ENCODE assay signal across 8 mouse cellular contexts in genomic region chr10:39172540-39172931, GRCm38 (mm10). TPM values are rescaled to one million over a fixed set of nuclear protein-coding genes. Genes with fewer than 3 reads are reported as not detected.
DNase-seq lines count a peak whose midpoint lies in the region; ATAC-seq and TF ChIP-seq lines count a peak whose summit lies in the region.

No protein-coding gene starts in this region.

- ATAC-seq in neural tube, embryonic 12.5 days (ENCODE audit: low FRiP score, low read depth): no peak
- no peak for ATAC-seq in limb, embryonic 14.5 days (ENCODE audit: low FRiP score, low read depth)

- no peak overlapping the region for H3K4me3 ChIP-seq in neural tube, embryonic 12.5 days
- no peak overlapping the region for H3K4me3 ChIP-seq in limb, embryonic 14.5 days (replicated peaks; ENCODE audit: low read length)

- no peaks in the 10 kb centered on the region for H3K36me3 ChIP-seq in neural tube, embryonic 12.5 days
- H3K36me3 ChIP-seq in limb, embryonic 14.5 days (ENCODE audit: control insufficient read depth, insufficient read depth, low read length): no peaks in the 10 kb centered on the region

- DNase-seq in embryo, embryonic 10.5 days (ENCODE audit: low spot score): peak; percentile 19
- no peak for DNase-seq in embryo, embryonic 9.5 days (ENCODE audit: extremely low spot score)
- DNase-seq in neural tube, embryonic 10.5 days (ENCODE audit: extremely low spot score, low spot score): no peak
- no peak for DNase-seq in limb, embryonic 14.5 days (ENCODE audit: low spot score)
- no peak for DNase-seq in ovary, postnatal 10 days (ENCODE audit: low spot score)
- DNase-seq in right cerebral cortex, postnatal 10 days (ENCODE audit: low spot score in 2 of 2): no peak
- no peak for DNase-seq in spleen, postnatal 4 days (ENCODE audit: low spot score in 2 of 2)

- no peaks in the 10 kb centered on the region for H3K9me3 ChIP-seq in neural tube, embryonic 12.5 days
- no peaks in the 10 kb centered on the region for H3K9me3 ChIP-seq in limb, embryonic 14.5 days (ENCODE audit: control insufficient read depth, low read length)

- no peak for TF ChIP-seq POLR2A in limb, embryonic 14.5 days (IDR thresholded peaks at IDR 0.05; ENCODE audit: borderline replicate concordance, extremely low read depth, insufficient read depth, insufficient read length)

- no peak overlapping the region for H3K27ac ChIP-seq in neural tube, embryonic 12.5 days
- peak overlapping the region; percentile 10; the same call in 1 of the 2 replicates for H3K27ac ChIP-seq in limb, embryonic 14.5 days (replicated peaks; ENCODE audit: low read depth, low read length)

- H3K27me3 ChIP-seq in neural tube, embryonic 12.5 days (replicated peaks): no peaks in the 10 kb centered on the region
- H3K27me3 ChIP-seq in limb, embryonic 14.5 days (ENCODE audit: control insufficient read depth, insufficient read depth, low read length): no peaks in the 10 kb centered on the region

- H3K9ac ChIP-seq in neural tube, embryonic 12.5 days: no peak overlapping the region
- H3K9ac ChIP-seq in limb, embryonic 14.5 days (ENCODE audit: low read depth, low read length, severe bottlenecking): no peak overlapping the region

- 76% methylated on average over 6 of the region's 6 CpGs for WGBS in neural tube, embryonic 12.5 days
- WGBS in limb, embryonic 14.5 days: 85% methylated on average over 6 of the region's 6 CpGs

- peak overlapping the region; percentile 68 for H3K4me2 ChIP-seq in neural tube, embryonic 12.5 days (replicated peaks)
- H3K4me2 ChIP-seq in limb, embryonic 14.5 days (replicated peaks; ENCODE audit: low read depth, low read length, severe bottlenecking): peak overlapping the region; percentile 79; the same call in 1 of the 2 replicates

- peaks cover 26% of the 10 kb centered on the region for H3K4me1 ChIP-seq in neural tube, embryonic 12.5 days
- 0 out of 2 replicates have a peak, but pooled peaks cover 23% of the 10 kb centered on the region for H3K4me1 ChIP-seq in limb, embryonic 14.5 days (ENCODE audit: control insufficient read depth, insufficient read depth, low read length)

RNA-seq across cellular contexts. Expression of gene Ccn6, which starts 8.9 kb away (rescaled TPM):
- polyA plus RNA-seq in neural tube, embryonic 12.5 days (2016; fragmentation: Nextera tagmentation; extraction: Ambion mirVana): 0.42 and 0.67 TPM in 2 replicates
- polyA plus RNA-seq in limb, embryonic 14.5 days (2012; rRNA removed): 2.0 and 2.5 TPM in 2 replicates
- 0.90 and 1.3 TPM in 2 replicates for polyA plus RNA-seq in limb, embryonic 14.5 days (2014; fragmentation: Nextera tagmentation; extraction: Ambion mirVana)

RNA-seq across cellular contexts. Expression of gene Tube1, which starts 38.8 kb away (rescaled TPM):
- 14.5 and 17.1 TPM in 2 replicates for polyA plus RNA-seq in neural tube, embryonic 12.5 days (2016; fragmentation: Nextera tagmentation; extraction: Ambion mirVana)
- 21.1 and 22.8 TPM in 2 replicates for polyA plus RNA-seq in limb, embryonic 14.5 days (2012; rRNA removed)
- polyA plus RNA-seq in limb, embryonic 14.5 days (2014; fragmentation: Nextera tagmentation; extraction: Ambion mirVana): 15.6 and 18.0 TPM in 2 replicates

RNA-seq across cellular contexts. Expression of gene Fam229b, which starts 38.8 kb away (rescaled TPM):
- 20.3 and 24.0 TPM in 2 replicates for polyA plus RNA-seq in neural tube, embryonic 12.5 days (2016; fragmentation: Nextera tagmentation; extraction: Ambion mirVana)
- 7.6 and 7.9 TPM in 2 replicates for polyA plus RNA-seq in limb, embryonic 14.5 days (2012; rRNA removed)
- polyA plus RNA-seq in limb, embryonic 14.5 days (2014; fragmentation: Nextera tagmentation; extraction: Ambion mirVana): 10.9 and 13.0 TPM in 2 replicates
